Mouse (Mus musculus): ENCODE measurements around the gene Lrrc8a. TPM values are rescaled to one million over a fixed set of nuclear protein-coding genes. Genes with fewer than 3 reads are reported as not detected.

The Lrrc8a gene
- total RNA-seq, 2 experiments from 2014 or later, result 53.7 to 59.5 TPM

- no peak for DNase-seq (ENCODE audit: low spot score in 2 of 2)
These were observed 20.4 kb downstream of the Lrrc8a start for GRCm38 (mm10) chr2:30257699-30258460.

DNA sequence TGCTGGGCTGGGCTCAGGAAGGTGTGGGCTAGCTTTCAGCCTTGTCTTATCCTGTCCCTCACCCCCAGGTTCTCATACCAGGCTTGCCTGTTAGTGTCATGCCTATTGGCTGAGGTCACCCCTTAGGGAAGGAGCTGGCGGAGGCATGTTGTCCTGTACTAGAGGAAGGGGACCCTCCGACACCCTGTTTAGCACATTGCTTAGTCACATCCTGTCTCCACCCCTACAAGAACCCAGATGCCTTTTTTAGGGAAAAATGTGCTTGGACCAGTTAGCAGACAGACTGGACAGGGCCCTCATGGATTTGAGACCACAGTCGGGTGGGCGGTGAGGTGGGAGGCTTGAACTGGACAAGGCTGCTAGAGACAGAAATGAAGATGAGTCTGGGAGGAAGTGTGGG is 21.1 kb downstream of the Lrrc8a start:
- intact Hi-C loops (cut with DNase I), result no loop called here
- DNase-seq (ENCODE audit: low spot score in 2 of 2), result no peak

More at GRCm38 (mm10) chr2:30257699-30258460, 20.4 kb downstream of the Lrrc8a start:
- intact Hi-C loops (cut with DNase I), result no loop called here

DNA sequence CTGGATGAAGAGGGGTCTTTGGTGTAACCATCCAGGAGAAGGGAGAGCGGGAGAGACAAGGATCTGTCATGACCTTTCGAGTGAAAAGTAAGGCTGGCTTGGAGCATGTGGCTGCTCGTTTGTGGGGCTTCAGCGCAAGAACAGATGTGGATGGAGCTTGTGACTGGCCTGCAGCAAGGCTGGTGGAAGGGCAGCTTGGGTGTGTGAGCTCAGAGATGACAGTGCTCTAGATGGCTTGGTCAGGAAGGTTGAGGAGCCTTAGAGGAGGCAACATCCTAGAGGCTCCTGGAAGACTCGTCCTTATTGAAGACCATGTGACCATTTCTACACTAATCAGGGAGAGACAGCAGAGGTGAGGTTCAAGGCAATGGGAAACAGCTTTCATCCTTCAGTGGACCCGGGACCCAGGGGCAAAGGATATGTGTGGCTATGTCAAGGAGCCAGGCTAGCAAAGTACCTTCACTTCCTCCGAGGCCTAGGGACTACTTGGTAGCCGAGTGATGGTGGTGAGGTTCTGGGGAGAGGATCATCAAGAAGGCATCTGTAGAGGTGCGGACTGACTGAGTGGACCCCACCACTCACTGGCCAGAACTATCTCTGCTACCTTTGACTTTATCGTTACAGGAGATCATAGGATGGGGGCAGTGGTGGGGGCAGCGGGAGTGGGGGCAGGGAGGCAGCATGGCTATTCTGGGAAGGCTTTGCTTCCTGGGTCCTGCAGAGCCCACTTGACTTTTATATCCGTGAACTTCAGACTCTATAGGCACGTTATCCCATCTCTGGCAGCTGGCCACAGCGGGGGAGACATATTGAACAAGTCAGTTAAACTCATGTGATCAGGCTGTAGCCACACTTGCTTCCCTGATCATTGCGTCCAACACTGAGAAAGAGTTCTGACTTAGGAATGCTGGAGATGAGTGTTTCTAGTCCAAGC is 21.9 kb downstream of the Lrrc8a start:
- intact Hi-C loops (cut with DNase I), result no loop called here
- no peak for DNase-seq (ENCODE audit: low spot score in 2 of 2)

DNA sequence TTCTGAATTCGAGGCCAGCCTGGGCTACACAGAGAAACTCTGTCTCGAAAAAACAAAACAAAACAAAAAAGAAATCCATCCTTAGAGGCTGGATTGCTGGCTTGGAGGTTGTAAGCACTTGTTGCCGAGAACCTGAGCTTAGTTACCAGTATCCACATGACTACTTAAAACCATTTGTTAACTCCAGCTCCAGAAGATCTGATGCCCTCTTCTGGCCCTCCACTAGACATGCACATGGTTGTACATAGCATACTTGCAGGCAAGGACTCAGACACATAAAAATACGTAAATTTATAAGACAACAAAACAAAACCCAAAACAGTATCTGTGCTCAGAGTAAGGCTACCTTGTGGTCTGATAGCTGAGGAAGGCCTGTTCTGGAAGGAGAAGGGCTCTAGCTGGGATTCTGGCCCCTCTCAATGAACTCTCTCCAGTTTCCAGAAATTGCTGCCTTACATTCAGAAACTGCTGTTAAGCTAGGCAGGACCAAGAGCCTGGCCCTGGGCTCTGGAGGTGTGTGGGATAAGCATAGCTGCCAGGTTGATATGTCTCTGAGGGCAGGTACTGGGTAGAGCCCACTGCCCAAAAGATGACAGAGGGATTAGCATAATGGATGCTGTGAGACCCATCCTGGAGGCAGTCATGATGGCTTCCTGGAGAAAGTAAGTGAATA is 23.7 kb downstream of the Lrrc8a start:
- DNase-seq (ENCODE audit: low spot score in 2 of 2), result no peak
- intact Hi-C loops (cut with DNase I), result no loop called here

DNA sequence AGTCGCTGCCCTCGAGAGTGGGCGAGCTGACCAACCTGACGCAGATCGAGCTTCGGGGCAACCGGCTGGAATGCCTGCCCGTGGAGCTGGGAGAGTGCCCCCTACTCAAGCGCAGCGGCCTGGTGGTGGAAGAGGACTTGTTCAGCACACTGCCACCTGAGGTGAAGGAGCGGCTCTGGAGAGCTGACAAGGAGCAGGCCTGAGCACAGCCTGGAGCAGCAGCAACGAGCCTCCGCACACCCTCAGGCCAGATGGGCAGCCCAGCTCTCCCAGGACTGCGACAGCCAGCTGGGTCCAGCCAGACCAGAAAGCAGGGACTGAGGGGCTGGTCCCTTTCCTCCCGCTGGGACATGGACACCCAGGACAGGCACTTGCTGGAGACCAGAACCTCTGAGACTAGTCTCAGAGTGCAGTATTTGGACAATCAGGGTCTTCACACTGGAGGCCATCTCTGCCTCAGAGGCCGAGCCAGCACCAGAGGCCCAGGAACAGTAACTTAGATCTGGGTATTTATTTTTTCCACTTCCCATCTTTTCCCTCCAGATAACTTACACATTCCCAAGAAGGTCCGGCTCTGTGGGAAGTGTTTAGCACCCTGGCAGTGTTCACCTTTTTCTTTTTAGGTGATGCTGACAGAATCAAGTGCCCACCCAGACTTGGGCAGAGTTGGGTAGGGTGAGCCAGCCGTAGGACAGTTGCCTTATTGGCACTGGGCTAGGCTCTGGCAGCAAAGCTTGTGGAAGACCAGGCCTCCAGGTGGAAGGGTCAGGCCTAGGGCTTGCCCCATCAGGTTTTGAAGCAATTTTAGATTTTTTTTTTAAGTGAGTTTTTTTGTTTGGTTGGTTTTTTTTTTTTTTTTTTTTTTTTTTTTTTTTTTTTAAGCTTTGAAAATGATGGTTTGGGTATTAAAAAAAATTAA is 24.7 kb downstream of the Lrrc8a start:
- DNase-seq (ENCODE audit: low spot score in 2 of 2), result no peak
- intact Hi-C loops (cut with DNase I), result no loop called here

DNA sequence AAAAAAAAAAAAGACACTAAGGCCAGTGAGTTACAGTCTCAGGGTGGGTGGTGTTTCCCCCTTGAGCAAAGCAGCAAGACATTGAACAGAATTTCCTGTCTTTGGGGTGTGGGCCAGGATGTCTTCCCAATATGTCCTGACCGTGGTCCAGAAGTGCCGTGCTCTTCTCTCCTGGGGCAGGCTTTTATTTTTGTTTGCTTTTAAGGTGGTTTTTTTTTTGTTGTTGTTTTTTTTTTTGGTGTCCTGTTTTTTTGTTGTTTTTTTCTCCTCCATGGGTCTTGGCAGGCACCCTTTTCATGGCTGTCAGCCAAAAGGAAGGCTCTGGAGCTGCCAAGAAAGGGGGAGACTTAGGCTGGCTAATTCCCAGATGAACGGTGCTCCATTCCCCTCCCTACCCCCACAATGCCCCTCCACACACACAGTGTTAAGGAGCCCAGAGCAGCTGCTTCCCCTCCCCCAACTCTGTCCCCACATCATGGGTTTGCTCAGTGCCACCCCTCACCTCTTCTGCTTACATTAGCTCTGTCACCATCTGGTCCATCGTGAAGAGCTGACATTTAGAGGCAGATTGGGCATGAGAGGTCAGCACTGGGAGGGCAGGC is 25.4 kb downstream of the Lrrc8a start:
- peak; percentile 72 to 74 for DNase-seq (ENCODE audit: low spot score in 2 of 2)
- intact Hi-C loops (cut with DNase I), result no loop called here

GRCm38 (mm10) chr2:30263811-30264210 is 26.3 kb downstream of the Lrrc8a start:
- no peak for DNase-seq (ENCODE audit: low spot score in 2 of 2)
- intact Hi-C loops (cut with DNase I), result no loop called here

- DNase-seq (ENCODE audit: low spot score in 2 of 2), result no peak
- intact Hi-C loops (cut with DNase I), result loop anchor here (1.0 to 5.0 kb wide), 2 partner anchors 27 to 98 kb away; no protein-coding TSS in a partner anchor
These were observed 27.4 kb downstream of the Lrrc8a start for GRCm38 (mm10) chr2:30264671-30265519.

DNA sequence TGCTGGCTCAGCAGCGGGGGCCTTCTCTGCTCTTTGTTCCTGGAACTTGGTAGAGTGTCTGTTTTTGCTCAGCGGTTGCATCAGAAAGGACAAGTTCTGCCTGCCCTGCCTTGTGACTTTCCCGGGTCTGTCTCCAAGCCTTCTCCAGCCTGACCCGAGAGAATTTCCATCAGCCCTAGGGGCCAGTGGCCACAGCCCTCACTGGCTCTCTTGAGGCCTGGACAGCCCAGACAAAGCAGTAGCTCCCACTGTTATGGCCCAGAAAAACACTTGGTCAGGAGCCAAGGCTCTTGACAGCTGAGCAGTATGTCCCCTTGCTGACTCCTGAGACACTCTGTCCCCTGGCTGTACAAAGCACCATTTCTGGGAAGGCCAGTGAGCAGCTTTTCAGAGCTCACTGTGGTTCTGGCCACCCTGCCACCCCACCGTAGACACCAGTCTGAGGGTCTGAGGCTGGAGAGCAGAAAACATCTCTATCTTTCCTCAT is 28.3 kb downstream of the Lrrc8a start, which contains the start of gene Phyhd1:
Gene Phyhd1, plus strand, starts transcription at position 437 of the 487 bp plus-strand sequence.
- intact Hi-C loops (cut with DNase I), result loop anchor here (1.0 to 5.0 kb wide), 2 partner anchors 28 to 99 kb away; no protein-coding TSS in a partner anchor
- peak; percentile 67 to 86 for DNase-seq (ENCODE audit: low spot score in 2 of 2)

GRCm38 (mm10) chr2:30266392-30266941 is 29.0 kb downstream of the Lrrc8a start:
- intact Hi-C loops (cut with DNase I), result loop anchor here (5.0 kb wide), 1 partner anchor 99 kb away; no protein-coding TSS in a partner anchor
- DNase-seq (ENCODE audit: low spot score in 2 of 2), result no peak

- DNase-seq (ENCODE audit: low spot score in 2 of 2), result no peak
- intact Hi-C loops (cut with DNase I), result loop anchor here (5.0 kb wide), 1 partner anchor 100 kb away; no protein-coding TSS in a partner anchor
These were observed 30.0 kb downstream of the Lrrc8a start for GRCm38 (mm10) chr2:30267466-30267865.

- DNase-seq (ENCODE audit: low spot score in 2 of 2), result no peak
- intact Hi-C loops (cut with DNase I), result loop anchor here (5.0 kb wide), 1 partner anchor 101 kb away; no protein-coding TSS in a partner anchor
These were observed 30.9 kb downstream of the Lrrc8a start for GRCm38 (mm10) chr2:30268371-30268770.

- intact Hi-C loops (cut with DNase I), result loop anchor here (5.0 kb wide), 1 partner anchor 102 kb away; no protein-coding TSS in a partner anchor
- no peak for DNase-seq (ENCODE audit: low spot score in 2 of 2)
These were observed 31.9 kb downstream of the Lrrc8a start for GRCm38 (mm10) chr2:30269241-30269990.

GRCm38 (mm10) chr2:30270134-30270533 is 32.6 kb downstream of the Lrrc8a start:
- intact Hi-C loops (cut with DNase I), result loop anchor here (10.0 kb wide), 1 partner anchor 75 kb away; no protein-coding TSS in a partner anchor
- peak; percentile 73 to 92 for DNase-seq (ENCODE audit: low spot score in 2 of 2)

DNA sequence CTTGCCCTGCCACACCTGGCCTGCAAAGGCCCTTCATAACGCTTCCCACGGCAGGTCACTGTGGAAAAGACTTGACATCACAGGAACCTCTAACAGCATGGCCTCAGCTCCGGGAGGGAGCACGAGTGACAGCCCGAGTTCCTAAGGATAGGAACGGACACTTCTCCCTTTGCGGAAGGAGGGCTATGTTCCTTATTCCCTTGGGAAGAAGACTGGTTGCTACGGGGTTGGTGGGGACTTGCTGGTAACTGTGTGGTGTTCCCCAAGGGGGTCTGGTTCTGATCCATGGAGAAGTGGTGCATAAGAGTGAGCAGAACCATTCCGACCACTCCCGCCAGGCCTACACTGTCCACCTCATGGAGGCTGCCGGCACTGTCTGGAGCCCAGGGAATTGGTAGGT is 43.2 kb downstream of the Lrrc8a start, which contains the start of gene Gm28038:
Gene Gm28038, plus strand, starts transcription at position 301 of the 400 bp plus-strand sequence.
- intact Hi-C loops (cut with DNase I), result no loop called here
- DNase-seq (ENCODE audit: low spot score in 2 of 2), result no peak

GRCm38 (mm10) chr2:30281651-30282050 is 44.1 kb downstream of the Lrrc8a start:
- DNase-seq (ENCODE audit: low spot score in 2 of 2), result no peak
- intact Hi-C loops (cut with DNase I), result no loop called here
